Mouse (Mus musculus): Measurements from ENCODE around the gene Srp72. TPM values are rescaled to one million over a fixed set of nuclear protein-coding genes. Genes with fewer than 3 reads are reported as not detected.

Gene Srp72
- total RNA-seq, 2 experiments from 2014 or later, result 83.0 to 141 TPM

DNA sequence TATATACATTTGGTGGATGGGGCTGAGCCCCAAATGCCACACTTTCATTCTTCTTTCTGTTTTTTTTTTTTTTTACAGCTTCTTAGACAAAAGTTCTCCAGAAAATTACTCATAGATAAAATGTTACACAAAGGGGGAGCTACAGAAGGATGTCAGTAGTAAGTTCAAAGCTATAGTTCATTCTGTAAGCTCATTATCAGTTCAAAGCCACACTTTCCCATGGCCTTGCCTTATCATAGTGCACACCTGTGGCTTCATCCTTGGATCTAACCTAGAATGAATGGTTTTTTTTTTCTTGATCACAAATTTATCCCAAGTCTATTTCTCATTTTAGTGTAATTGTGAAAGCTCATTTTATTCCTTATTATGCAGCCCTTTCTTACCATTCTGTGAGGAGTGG is 64.9 kb downstream of the Srp72 start:
- ATAC-seq (ENCODE audit: poor library complexity, severe bottlenecking), result no peak

DNA sequence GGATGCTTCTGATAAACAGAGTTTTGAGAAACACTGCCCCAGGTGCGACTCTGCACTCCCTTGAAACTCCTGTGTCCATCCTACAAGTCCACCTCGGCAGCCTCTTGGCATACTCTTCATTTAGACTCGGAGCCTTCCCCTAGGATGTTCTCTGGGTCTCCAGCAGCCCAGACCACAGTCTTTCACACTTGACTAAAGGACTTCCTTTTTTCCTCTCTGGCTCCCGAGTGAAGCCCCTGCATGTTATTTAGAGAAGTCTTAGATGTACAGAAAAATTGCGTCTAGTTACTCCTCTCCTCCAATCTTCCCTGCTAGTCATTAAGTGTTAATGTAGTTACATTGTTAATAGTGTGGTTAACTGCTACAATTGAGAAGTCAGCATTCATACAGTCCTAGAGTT is 69.9 kb downstream of the Srp72 start:
- peak; percentile 68 for ATAC-seq (ENCODE audit: poor library complexity, severe bottlenecking)

Other genes starting within 250 kb of the Srp72 start
- 6.4 and 7.6 TPM in 2 replicates for gene Aasdh, start 69.2 kb upstream of the Srp72 start, total RNA-seq (2015)
- 13.3 and 14.4 TPM in 2 replicates for gene Aasdh, start 69.2 kb upstream of the Srp72 start, total RNA-seq (2017)
- 182 and 193 TPM in 2 replicates for gene Paics, start 23.4 kb upstream of the Srp72 start, total RNA-seq (2015)
- 187 and 225 TPM in 2 replicates for gene Paics, start 23.4 kb upstream of the Srp72 start, total RNA-seq (2017)
- 11.4 and 13.0 TPM in 2 replicates for gene Ppat, start 23.1 kb upstream of the Srp72 start, total RNA-seq (2015)
- 19.3 and 20.1 TPM in 2 replicates for gene Ppat, start 23.1 kb upstream of the Srp72 start, total RNA-seq (2017)
- 0.31 and 1.3 TPM in 2 replicates for gene Arl9, start 29.4 kb downstream of the Srp72 start, total RNA-seq (2015)
- gene Arl9, start 29.4 kb downstream of the Srp72 start, total RNA-seq (2017), result not detected in 2 replicates
- 0.45 TPM in 1 of 2 replicates, not detected in the other for gene Thegl, start 41.3 kb downstream of the Srp72 start, total RNA-seq (2015)
- gene Thegl, start 41.3 kb downstream of the Srp72 start, total RNA-seq (2017), result not detected in 2 replicates
- 104 and 127 TPM in 2 replicates for gene Hopx, start 140.4 kb downstream of the Srp72 start, total RNA-seq (2015)
- gene Hopx, start 140.4 kb downstream of the Srp72 start, total RNA-seq (2017), result 35.5 and 46.3 TPM in 2 replicates
- 2.2 and 4.9 TPM in 2 replicates for gene Spink2, start 236.8 kb downstream of the Srp72 start, total RNA-seq (2015)
- 3.3 and 5.4 TPM in 2 replicates for gene Spink2, start 236.8 kb downstream of the Srp72 start, total RNA-seq (2017)